Mouse (Mus musculus): Measurements from ENCODE around the gene Sac3d1.

DNA sequence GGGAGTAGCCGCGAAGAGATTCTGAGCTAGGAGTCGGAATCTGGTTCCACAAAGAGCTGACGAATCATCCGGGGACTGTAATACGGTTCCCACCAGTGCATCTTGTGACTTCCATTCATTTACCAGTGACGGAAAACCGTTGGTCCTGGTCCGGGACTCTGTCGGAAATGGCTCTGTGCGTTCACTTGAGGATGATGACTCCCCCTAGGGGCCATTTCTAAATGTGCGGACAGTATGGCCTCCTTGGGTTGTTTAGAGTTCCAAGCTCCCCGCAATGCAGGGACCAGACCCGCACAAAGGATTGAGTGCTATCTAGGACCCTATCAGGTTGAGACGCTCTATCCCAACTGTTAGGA is 22.9 kb upstream of the Sac3d1 start, which contains the start of gene Arl2:
- TF ChIP-seq POLR2A (IDR thresholded peaks at IDR 0.05; ENCODE audit: low read depth, low read length): peak; percentile 46; the same call in 1 of the 2 replicates
- TF ChIP-seq CTCF (IDR thresholded peaks at IDR 0.05; ENCODE audit: borderline replicate concordance, insufficient read depth, low read length): peak; percentile 16; the same call in 1 of the 2 replicates

Measured in embryonic fibroblast, embryonic 13.5 days (primary cell).